Mouse (Mus musculus): ENCODE measurements around the gene Xxylt1. TPM values are rescaled to one million over a fixed set of nuclear protein-coding genes. Genes with fewer than 3 reads are reported as not detected.
A peak's percentile ranks its signal among the peaks of the same experiment; 100 is the strongest.

Xxylt1 gene
- total RNA-seq, 1 experiment: 22.6 TPM

DNA sequence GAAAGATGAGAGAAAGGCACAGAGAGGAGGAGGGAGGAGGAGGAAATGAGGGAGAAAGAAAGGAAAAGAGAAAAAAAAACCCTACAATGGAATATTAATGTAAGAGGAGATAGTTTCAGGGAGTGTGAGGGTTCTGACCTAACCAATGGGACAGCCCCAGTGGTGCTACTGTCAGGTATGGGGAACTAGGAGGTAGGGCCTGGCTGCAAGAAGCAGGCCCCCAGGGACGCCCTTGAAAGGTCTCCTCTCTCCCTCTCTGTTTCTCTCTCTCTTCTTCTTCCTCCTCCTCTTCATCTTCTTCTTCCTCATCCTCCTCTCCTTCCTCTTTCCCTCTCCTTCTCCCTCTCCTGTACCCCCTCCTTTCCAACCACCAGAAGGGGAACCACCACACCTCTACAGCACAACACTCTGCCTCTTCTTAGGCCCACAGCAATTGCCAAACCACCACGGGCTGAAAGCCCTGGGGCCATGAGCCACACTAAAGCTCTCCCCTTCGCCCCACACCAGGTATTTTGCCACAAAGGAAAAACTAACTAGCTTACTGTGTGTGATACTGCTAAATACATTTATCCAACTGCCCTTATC is 6.8 kb downstream of the Xxylt1 start:
- in situ Hi-C loops (cut with MboI; ENCODE audit: low sequenced_read_pairs in 2 of 2, unreplicated experiment in 2 of 2): loop anchor here in 1 of 2 experiments (10.0 kb wide), 1 partner anchor 480 kb away; the partner anchor contains the start of gene Fam43a
- Histone ChIP-seq H3K27ac (ENCODE audit: insufficient read depth, low read depth, low read length, poor library complexity, severe bottlenecking) (no peak overlapping the region), H3K4me3 (ENCODE audit: insufficient read depth in 1 of 2, low read depth in 1 of 2, low read length in 2 of 2, poor library complexity in 1 of 2, severe bottlenecking in 1 of 2) (no peak overlapping the region), H3K9me3 (ENCODE audit: control insufficient read depth, insufficient read depth, low read depth, low read length) (no peaks in the 10 kb centered on the region), H3K4me1 (ENCODE audit: control insufficient read depth in 2 of 2, insufficient read depth in 2 of 2, low read length in 2 of 2, poor library complexity in 1 of 2) (peaks cover 0 to 8% of the 10 kb centered on the region in 2 experiments; a peak in 1 of 4 replicates), H3K36me3 (ENCODE audit: control insufficient read depth, insufficient read depth, low read length, poor library complexity, severe bottlenecking) (peaks cover 5% of the 10 kb centered on the region; the same call in 1 of the 2 replicates), H3K9ac (ENCODE audit: insufficient read depth, low read depth, low read length, poor library complexity, severe bottlenecking) (no peak overlapping the region)
- DNase-seq (ENCODE audit: low read depth, low spot score): no peak
- TF ChIP-seq MAFK (IDR thresholded peaks at IDR 0.05; ENCODE audit: insufficient read depth, low read depth, low read length): no peak

DNA sequence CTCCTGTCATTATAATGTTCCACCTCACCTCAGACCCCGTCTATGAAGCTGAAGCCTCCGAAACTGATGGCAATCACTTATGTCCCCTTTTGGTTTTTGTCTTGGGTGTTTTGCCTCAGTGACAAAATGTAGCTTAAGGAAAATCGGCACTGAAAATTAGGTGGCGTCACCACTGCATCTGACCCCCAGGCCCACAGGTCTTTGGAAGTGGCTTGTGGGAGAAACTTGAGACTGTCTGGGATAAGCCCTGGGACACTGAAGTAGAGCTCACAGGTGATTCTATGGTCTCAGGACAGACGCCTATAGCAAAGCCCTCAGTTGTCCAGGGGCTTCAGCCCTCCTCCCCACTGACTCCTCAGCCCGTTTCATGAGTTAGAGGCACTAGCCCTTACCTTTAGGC is 9.5 kb downstream of the Xxylt1 start:
- Histone ChIP-seq H3K9ac (ENCODE audit: insufficient read depth, low read depth, low read length, poor library complexity, severe bottlenecking) (no peak overlapping the region), H3K36me3 (ENCODE audit: control insufficient read depth, insufficient read depth, low read length, poor library complexity, severe bottlenecking) (no peaks in the 10 kb centered on the region), H3K4me1 (ENCODE audit: control insufficient read depth in 2 of 2, insufficient read depth in 2 of 2, low read length in 2 of 2, poor library complexity in 1 of 2) (peaks cover 2 to 16% of the 10 kb centered on the region in 2 experiments; a peak in 2 of 4 replicates), H3K27ac (ENCODE audit: insufficient read depth, low read depth, low read length, poor library complexity, severe bottlenecking) (no peak overlapping the region), H3K9me3 (ENCODE audit: control insufficient read depth, insufficient read depth, low read depth, low read length) (no peaks in the 10 kb centered on the region), H3K4me3 (ENCODE audit: insufficient read depth in 1 of 2, low read depth in 1 of 2, low read length in 2 of 2, poor library complexity in 1 of 2, severe bottlenecking in 1 of 2) (no peak overlapping the region)
- in situ Hi-C loops (cut with MboI; ENCODE audit: low sequenced_read_pairs in 2 of 2, unreplicated experiment in 2 of 2): loop anchor here in 1 of 2 experiments (10.0 kb wide), 1 partner anchor 477 kb away; the partner anchor contains the start of gene Fam43a
- DNase-seq (ENCODE audit: low read depth, low spot score): no peak
- no peak for TF ChIP-seq HCFC1 (IDR thresholded peaks at IDR 0.05; ENCODE audit: borderline replicate concordance, insufficient read depth, low read length)
- TF ChIP-seq ZNF384 (IDR thresholded peaks at IDR 0.05; ENCODE audit: low read depth, low read length): no peak
- no peak for TF ChIP-seq ZC3H11A (IDR thresholded peaks at IDR 0.05; ENCODE audit: borderline replicate concordance, low read depth, low read length)
- TF ChIP-seq CHD2 (IDR thresholded peaks at IDR 0.05; ENCODE audit: low read depth, low read length): no peak
- TF ChIP-seq MAFK (IDR thresholded peaks at IDR 0.05; ENCODE audit: insufficient read depth, low read depth, low read length): no peak

DNA sequence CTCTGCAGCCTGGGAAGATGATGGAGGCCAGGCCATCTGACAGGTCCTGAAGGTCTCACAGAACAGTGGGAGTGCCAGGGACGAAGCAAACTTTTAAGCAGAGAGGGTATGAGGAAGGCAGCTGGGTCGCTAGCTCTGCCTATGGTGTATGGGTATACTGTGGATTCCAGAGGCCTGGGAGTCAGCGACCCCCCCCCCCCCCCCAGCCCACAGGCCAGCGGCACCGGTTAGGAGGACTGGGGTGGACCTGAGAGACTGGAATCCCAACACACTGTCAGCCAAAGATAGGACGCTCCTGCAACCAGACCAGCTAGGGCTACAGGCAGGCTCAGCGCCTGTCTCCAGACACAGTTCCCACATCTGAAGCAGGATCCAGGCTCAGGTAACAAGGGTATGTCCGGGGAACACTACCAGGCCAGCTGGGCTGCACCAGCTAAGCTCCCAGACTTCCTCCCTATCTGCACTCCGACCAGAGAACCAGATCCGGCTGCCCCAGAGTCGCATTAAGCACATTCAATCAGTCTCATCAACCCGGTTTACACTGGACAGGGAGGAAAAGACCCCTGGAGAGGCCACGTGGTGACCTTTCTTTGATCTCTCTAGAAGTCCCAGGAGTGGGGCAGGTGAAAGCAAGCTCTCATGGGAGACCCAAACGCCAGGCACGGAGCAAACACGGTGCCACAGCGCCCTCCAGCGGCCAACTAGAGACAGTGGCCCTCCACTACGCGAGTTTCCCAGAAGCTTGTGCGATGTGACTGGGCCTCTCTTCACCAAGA is 10.7 kb downstream of the Xxylt1 start:
- H3K36me3 ChIP-seq (ENCODE audit: control insufficient read depth, insufficient read depth, low read length, poor library complexity, severe bottlenecking): no peaks in the 10 kb centered on the region
- no peak overlapping the region for H3K4me3 ChIP-seq (ENCODE audit: insufficient read depth in 1 of 2, low read depth in 1 of 2, low read length in 2 of 2, poor library complexity in 1 of 2, severe bottlenecking in 1 of 2)
- TF ChIP-seq ZC3H11A (IDR thresholded peaks at IDR 0.05; ENCODE audit: borderline replicate concordance, low read depth, low read length) (peak; percentile 99), ZNF384 (IDR thresholded peaks at IDR 0.05; ENCODE audit: low read depth, low read length) (no peak)
- H3K4me1 ChIP-seq (ENCODE audit: control insufficient read depth in 2 of 2, insufficient read depth in 2 of 2, low read length in 2 of 2, poor library complexity in 1 of 2): peaks cover 2 to 19% of the 10 kb centered on the region in 2 experiments; a peak in 2 of 4 replicates
- H3K27ac ChIP-seq (ENCODE audit: insufficient read depth, low read depth, low read length, poor library complexity, severe bottlenecking): no peak overlapping the region
- in situ Hi-C loops (cut with MboI; ENCODE audit: low sequenced_read_pairs in 2 of 2, unreplicated experiment in 2 of 2): loop anchor here in 1 of 2 experiments (10.0 kb wide), 1 partner anchor 476 kb away; the partner anchor contains the start of gene Fam43a
- DNase-seq (ENCODE audit: low read depth, low spot score): peak; percentile 95
- H3K9ac ChIP-seq (ENCODE audit: insufficient read depth, low read depth, low read length, poor library complexity, severe bottlenecking): peak overlapping the region; percentile 5; the same call in 1 of the 2 replicates
- no peaks in the 10 kb centered on the region for H3K9me3 ChIP-seq (ENCODE audit: control insufficient read depth, insufficient read depth, low read depth, low read length)

DNA sequence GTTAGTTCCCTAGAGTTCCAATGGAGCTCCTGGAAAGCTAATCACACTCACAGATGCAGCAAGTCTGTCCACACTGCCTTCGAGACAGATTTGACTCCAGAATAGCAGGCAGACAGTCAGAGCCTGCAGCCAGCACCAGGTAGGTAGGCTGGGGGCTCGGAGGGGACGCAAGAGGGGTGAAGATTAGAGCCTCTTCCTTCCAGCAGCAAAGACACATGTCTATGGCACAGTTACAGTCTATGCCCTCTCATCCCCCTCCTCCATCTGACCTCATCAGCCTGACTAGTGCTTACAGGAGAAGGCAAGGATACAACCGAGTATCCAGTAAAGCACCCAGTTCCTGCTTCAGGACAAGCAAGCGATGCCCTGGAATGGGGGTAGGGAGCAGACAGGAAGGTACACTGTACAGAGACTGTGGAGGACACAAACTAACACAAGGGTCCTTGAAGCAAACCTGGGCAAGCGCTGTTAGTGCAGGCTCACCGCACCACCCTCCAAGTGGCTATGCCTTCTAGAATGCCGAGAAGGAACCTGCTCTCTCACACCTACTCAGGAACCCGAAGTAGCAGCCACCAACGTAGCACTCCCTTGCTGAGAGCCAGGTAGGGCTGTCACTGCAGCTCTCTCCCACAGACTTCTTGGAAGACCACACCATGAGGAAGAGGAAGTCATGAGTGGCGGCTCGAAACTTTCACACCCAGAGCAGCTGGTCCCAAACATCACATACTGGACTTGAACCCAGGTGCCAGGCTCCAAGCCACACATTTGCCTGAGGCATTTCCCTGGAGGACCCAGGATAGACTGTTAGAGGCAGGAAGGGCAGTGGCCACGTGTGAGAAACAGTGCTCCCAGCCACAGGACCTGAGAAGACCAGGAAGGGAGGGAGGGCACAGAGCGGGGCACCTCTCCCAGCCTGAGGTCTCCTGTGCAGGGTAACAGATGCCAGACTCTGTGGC is 11.7 kb downstream of the Xxylt1 start:
- H3K27ac ChIP-seq (ENCODE audit: insufficient read depth, low read depth, low read length, poor library complexity, severe bottlenecking): no peak overlapping the region
- no peak overlapping the region for H3K4me3 ChIP-seq (ENCODE audit: insufficient read depth in 1 of 2, low read depth in 1 of 2, low read length in 2 of 2, poor library complexity in 1 of 2, severe bottlenecking in 1 of 2)
- in situ Hi-C loops (cut with MboI; ENCODE audit: low sequenced_read_pairs in 2 of 2, unreplicated experiment in 2 of 2): loop anchor here in 1 of 2 experiments (10.0 kb wide), 1 partner anchor 475 kb away; the partner anchor contains the start of gene Fam43a
- no peak for DNase-seq (ENCODE audit: low read depth, low spot score)
- H3K9ac ChIP-seq (ENCODE audit: insufficient read depth, low read depth, low read length, poor library complexity, severe bottlenecking): no peak overlapping the region
- peaks cover 2 to 19% of the 10 kb centered on the region in 2 experiments; a peak in 2 of 4 replicates for H3K4me1 ChIP-seq (ENCODE audit: control insufficient read depth in 2 of 2, insufficient read depth in 2 of 2, low read length in 2 of 2, poor library complexity in 1 of 2)
- no peak for TF ChIP-seq MAFK (IDR thresholded peaks at IDR 0.05; ENCODE audit: insufficient read depth, low read depth, low read length)
- no peak for TF ChIP-seq HCFC1 (IDR thresholded peaks at IDR 0.05; ENCODE audit: borderline replicate concordance, insufficient read depth, low read length)
- no peak for TF ChIP-seq CHD2 (IDR thresholded peaks at IDR 0.05; ENCODE audit: low read depth, low read length)
- no peak for TF ChIP-seq ZNF384 (IDR thresholded peaks at IDR 0.05; ENCODE audit: low read depth, low read length)
- no peak for TF ChIP-seq ZC3H11A (IDR thresholded peaks at IDR 0.05; ENCODE audit: borderline replicate concordance, low read depth, low read length)
- H3K9me3 ChIP-seq (ENCODE audit: control insufficient read depth, insufficient read depth, low read depth, low read length): no peaks in the 10 kb centered on the region
- H3K36me3 ChIP-seq (ENCODE audit: control insufficient read depth, insufficient read depth, low read length, poor library complexity, severe bottlenecking): no peaks in the 10 kb centered on the region
